Mouse (Mus musculus) monocyte, adult 5-6 weeks (primary cell): ENCODE data around the gene March10. TPM values are rescaled to one million over a fixed set of nuclear protein-coding genes. Genes with fewer than 3 reads are reported as not detected.
A peak's percentile ranks its signal among the peaks of the same experiment; 100 is the strongest.

ENCODE experiments used
- ATAC-seq: fragments of 153-309, 156-312 bp; replicated peaks from 2 replicates; pipeline ENCODE4 v1.8.0; 2017; ENCODE audit warnings: mild to moderate bottlenecking; ENCODE audit not compliant: low TSS enrichment, insufficient number of reproducible peaks, severe bottlenecking, poor library complexity, low FRiP score
- total RNA-seq: library from RNA; stranded (forward); fragments of 200-1000, 200-491, 200-594 nt; gene quantifications from 3 replicates; pipeline ENCODE4 v1.2.3, GENCODE M21; 2017

The March10 gene
- total RNA-seq, 1 experiment from 2014 or later = not detected

DNA sequence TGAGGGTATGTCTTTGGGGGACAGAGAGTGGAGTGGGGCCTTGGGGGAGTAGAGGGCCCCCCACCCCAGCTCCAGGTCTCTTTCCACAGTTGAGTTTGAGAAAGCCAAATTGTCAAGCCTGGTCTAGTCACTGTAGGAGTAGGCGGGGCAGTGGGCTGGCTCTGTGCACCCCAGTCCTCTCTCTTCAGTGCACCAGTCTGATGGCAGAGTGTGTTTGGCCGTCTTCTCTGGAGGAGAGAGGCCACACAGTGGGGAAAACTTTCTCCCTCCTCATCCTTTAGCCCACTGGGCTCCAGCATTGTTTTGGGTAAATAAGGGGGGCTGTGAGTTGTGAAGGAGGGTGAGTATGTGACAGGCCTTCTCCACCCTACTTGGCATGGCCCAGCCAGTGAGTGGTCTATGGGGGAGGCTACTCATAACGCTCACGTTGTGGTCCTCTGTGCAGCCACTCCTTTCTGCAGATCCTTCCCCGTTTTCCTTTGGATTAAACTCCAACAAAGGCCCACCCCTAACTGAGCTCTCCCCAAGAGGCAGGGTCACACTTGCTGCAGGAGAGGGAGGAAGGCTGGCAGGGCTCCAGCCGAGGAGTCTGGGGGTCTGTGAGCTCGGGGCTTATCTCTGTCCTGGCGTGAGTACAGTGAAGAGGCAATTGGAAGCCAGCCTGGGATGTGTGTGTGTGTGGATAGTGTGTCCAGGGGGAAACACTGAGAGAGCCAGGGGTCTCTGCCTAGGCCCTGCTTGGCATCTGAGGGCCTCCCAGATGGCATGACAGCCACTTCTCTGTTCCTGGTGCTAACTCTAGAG, 122.5 kb downstream of the March10 start:
- ATAC-seq = no peak

DNA sequence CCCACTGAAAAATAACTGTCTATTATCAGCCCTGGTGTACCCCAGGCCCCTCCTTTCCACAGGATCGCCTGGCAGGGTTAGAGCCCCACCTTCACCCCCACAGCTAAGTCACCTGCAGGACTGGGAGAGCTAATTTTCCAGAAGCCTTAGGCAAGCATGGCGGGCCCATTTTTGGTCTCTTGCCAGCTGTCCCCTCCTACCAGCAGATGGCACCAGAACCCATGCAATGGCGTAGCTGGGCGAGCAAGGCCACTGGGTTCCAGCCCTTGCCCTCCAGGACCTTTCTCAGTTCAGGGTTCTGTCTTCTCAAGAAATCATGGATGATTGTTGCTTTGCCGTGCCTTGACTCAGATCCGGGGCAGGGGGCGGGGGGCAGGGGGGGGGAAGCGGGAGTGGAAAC, 124.1 kb downstream of the March10 start:
- ATAC-seq = no peak

- no peak for ATAC-seq
These were observed 124.8 kb downstream of the March10 start for GRCm38 (mm10) chr11:105331732-105332131.

DNA sequence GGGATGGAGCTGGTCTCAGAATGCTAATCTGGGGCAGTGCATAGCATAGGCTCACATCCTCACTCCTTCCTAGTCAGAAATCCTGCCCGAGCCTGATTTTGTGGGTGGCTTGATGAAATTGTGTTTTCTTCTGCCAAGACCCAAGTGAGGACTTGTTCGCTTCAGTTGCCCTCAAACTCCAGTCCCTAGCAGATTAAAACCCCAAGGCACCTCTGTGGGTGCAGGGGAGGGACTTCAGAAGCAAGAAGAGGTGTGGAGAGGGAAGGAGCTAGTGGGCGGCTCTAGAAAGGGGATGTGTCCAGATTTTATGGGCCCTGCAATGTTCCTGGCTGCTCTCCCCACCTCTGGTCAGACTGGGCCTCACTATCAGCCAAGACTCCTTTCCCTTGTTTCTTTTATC, 125.4 kb downstream of the March10 start:
- ATAC-seq = no peak

DNA sequence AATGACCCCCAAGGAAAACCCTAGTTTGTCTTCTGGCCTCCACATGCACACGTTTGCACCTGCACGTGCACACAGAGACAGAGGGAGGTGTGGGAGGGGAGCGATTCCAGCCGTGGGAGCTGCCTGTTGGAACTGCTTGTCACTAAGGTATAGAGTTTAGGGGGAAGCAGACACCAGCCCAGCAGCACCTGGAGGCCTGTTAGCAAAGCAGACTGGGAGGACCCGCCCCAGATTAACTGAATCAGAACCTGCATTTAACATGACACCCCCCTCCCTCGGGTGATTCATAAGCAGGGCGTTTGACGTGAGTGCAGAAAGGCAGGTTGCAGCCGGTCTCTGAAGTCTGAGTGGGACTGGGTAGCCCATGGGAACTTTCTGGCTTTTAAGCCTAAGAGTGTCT, 126.6 kb downstream of the March10 start:
- no peak for ATAC-seq

DNA sequence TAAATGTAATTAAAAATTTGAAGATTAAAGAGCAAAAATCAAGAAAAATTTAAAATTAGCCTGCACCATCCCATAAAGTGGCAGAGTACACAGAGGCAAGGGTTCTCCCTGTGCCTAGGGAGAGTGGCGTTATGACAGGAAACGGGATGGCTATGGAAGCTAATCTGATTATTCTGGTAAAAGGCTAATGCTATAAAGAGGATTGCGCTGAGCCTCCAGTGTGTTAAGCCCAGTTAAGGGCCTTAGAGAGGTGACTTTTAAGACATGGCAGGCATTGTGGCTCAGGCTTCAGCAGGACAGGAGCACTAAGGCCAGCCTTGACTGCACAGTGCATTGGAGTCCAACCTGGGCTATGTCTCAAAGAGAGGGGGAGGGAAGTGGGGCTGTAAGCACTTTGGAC, 129.4 kb downstream of the March10 start:
- no peak for ATAC-seq

- no peak for ATAC-seq
These were observed 133.0 kb downstream of the March10 start for GRCm38 (mm10) chr11:105323530-105323929.

- ATAC-seq = no peak
These were observed 135.4 kb downstream of the March10 start for GRCm38 (mm10) chr11:105321090-105321489.

- no peak for ATAC-seq
These were observed 138.8 kb downstream of the March10 start for GRCm38 (mm10) chr11:105317769-105318168.

GRCm38 (mm10) chr11:105316121-105316520, 140.4 kb downstream of the March10 start:
- no peak for ATAC-seq

GRCm38 (mm10) chr11:105315296-105315695, 141.2 kb downstream of the March10 start:
- ATAC-seq = no peak

DNA sequence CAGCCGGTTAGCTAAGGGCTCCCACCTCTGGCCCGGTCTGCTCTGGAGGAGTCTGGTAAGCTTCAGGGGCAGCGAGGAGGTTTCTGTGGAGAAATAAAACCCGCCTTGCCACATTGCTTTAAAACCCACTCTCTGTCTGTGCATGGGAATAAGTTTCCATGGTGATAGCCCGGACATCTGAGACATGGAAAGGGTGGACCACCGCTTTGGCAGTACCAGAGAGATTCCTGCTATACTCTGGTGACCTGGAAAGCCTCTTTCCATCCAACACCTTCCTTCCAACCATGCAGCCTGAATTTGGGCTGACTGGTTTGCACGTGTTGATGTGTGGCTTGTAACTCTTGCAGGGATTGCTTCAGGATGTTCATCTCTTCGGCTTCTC, 142.9 kb downstream of the March10 start:
- no peak for ATAC-seq

- no peak for ATAC-seq
These were observed 143.4 kb downstream of the March10 start for GRCm38 (mm10) chr11:105312972-105313632.

DNA sequence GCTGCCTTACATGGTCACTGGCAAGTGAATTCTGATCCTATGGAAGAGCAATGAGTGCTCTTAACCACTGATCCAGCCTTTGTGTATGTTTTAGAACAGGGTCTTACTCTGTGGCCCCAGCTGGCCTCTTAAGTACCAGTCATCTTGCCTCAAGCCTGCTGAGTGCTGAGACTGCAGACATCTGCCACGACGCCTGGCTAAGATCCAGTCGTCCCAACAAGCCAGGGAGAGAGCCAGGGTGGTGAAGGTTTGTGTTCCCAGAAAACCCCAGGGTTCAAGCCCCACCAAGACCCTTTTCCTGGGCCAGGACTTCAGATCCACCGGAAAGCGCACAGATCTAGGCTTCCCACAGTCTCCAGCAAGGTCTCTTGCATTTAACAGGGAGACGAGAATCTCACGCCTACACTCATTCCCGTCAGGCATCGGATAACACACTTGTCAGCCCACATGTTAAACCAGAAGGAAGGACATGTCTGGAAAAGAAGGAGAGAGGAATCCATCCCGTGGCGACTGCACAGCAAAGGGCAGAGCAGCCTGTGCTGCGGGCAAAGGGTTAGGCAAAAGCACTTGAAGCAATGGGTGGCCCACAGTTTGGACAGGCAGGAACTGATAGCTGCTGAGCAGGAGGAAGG, 144.1 kb downstream of the March10 start:
- no peak for ATAC-seq

GRCm38 (mm10) chr11:105311291-105311975, 145.1 kb downstream of the March10 start:
- ATAC-seq = peak; percentile 49

Other genes starting within 250 kb of the March10 start
- gene Mrc2, start 164.1 kb downstream of the March10 start, total RNA-seq = 0.11 to 0.58 TPM (median 0.38 TPM) in 3 replicates
- gene Tanc2, start 133.3 kb upstream of the March10 start, total RNA-seq = 0.39 to 0.57 TPM in 2 of 3 replicates, not detected in the other